Mouse (Mus musculus) ES-Bruce4 (cell line): Measurements from ENCODE around the gene Whamm.

Source experiments
- CTCF ChIP-seq: IDR thresholded peaks from one replicate; pipeline ENCODE4 v1.8.1; 2011; ENCODE audit warnings: low read depth, low read length
- POLR2A ChIP-seq: IDR thresholded peaks from one replicate; pipeline ENCODE4 v1.8.1; 2011; ENCODE audit warnings: low read length; ENCODE audit not compliant: insufficient read depth

GRCm38 (mm10) chr7:81587238-81587637, 16.2 kb downstream of the Whamm start:
- TF ChIP-seq CTCF (no peak), POLR2A (no peak)
